Mouse (Mus musculus) regulatory T cell (primary cell): ENCODE data around the gene Ndufc2.
"Not testable (repeated sequence)": the region's sequence is repeated elsewhere in the genome, so short reads cannot be mapped to it uniquely, and the experiment has no call there.

ENCODE experiments used
- in situ Hi-C: fragments of 300-600 bp; cut with MboI, MseI; formaldehyde crosslinking; loops from one replicate; pipeline ENCODE4 v1.15.1; 2025; ENCODE audit warnings: high pct_unique_total_duplicates

Gene Ndufc2

GRCm38 (mm10) chr7:97426566-97426965 is 26.8 kb downstream of the Ndufc2 start:
- in situ Hi-C loops = loop anchor here (10.0 kb wide), 1 partner anchor 58 kb away; the partner anchor contains the start of gene Ints4

GRCm38 (mm10) chr7:97427296-97427695 is 27.5 kb downstream of the Ndufc2 start:
- in situ Hi-C loops = loop anchor here (10.0 kb wide), 1 partner anchor 58 kb away; the partner anchor contains the start of gene Ints4

GRCm38 (mm10) chr7:97427778-97428420 is 28.1 kb downstream of the Ndufc2 start:
- in situ Hi-C loops = loop anchor here (10.0 kb wide), 1 partner anchor 57 kb away; the partner anchor contains the start of gene Ints4

GRCm38 (mm10) chr7:97429705-97430104 is 29.9 kb downstream of the Ndufc2 start:
- in situ Hi-C loops = loop anchor here (10.0 kb wide), 1 partner anchor 55 kb away; the partner anchor contains the start of gene Ints4

DNA sequence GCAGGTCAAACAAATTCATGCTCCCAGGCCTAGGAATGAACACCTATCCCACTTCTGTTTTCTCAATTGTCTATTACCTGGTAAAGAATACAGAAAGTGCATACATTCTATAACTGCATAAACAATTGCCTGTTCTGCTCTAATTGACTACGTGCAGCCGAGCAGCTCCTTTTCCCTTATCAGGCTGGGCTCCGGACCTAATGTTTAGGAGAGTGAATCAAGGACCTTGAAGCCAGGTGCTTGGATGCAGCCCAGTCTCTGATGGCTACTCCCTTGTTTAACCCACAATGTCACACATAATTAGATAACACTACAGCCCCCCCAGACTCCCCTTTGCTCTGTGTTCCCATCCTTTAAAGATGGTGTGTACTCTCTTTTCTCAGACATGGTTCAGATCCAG is 33.7 kb downstream of the Ndufc2 start:
- in situ Hi-C loops = not testable (repeated sequence)

- in situ Hi-C loops = no loop called here
Observed at GRCm38 (mm10) chr7:97434517-97434916, 34.7 kb downstream of the Ndufc2 start.

GRCm38 (mm10) chr7:97438986-97439385 is 39.2 kb downstream of the Ndufc2 start:
- in situ Hi-C loops = loop anchor here (5.0 kb wide), 1 partner anchor 593 kb away; no protein-coding TSS in a partner anchor

- in situ Hi-C loops = no loop called here
Observed at GRCm38 (mm10) chr7:97446171-97446925, 46.5 kb downstream of the Ndufc2 start.

GRCm38 (mm10) chr7:97447050-97447531 is 47.3 kb downstream of the Ndufc2 start:
- in situ Hi-C loops = no loop called here

DNA sequence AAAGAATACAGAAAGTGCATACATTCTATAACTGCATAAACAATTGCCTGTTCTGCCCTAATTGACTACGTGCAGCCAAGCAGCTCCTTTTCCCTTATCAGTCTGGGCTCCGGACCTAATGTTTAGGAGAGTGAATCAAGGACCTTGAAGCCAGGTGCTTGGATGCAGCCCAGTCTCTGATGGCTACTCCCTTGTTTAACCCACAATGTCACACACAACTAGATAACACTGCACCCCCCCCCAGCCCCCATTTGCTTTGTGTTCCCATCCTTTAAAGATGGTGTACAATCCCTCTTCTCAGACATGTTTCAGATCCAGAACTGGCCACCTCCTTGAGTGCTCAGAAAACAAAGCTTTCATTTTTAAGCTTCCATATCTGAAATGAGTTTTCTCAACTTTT is 51.2 kb downstream of the Ndufc2 start, which contains the start of gene Kctd14:
Gene Kctd14, plus strand, starts transcription at position 301 of the 400 bp plus-strand sequence.
- in situ Hi-C loops = not testable (repeated sequence)

DNA sequence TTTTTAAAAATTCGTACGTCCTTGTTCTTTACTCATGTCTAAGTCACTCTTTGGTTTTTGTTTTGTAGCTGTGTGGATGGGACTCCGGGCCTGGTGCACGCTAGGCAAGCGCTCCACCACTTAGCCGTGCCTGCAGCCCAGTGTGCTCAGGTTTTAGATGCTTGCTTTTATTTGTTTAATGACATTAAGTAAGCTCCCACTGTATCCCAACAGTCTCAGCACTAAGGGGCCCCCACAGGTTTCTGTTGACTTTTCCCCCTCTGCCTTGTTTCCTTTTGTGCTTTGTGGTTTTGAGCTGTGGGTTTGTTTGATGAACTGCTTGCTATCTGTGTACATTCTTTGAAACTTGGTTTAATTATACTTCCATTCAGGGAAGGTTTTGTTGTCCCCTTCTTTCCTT is 52.4 kb downstream of the Ndufc2 start:
- in situ Hi-C loops = no loop called here

DNA sequence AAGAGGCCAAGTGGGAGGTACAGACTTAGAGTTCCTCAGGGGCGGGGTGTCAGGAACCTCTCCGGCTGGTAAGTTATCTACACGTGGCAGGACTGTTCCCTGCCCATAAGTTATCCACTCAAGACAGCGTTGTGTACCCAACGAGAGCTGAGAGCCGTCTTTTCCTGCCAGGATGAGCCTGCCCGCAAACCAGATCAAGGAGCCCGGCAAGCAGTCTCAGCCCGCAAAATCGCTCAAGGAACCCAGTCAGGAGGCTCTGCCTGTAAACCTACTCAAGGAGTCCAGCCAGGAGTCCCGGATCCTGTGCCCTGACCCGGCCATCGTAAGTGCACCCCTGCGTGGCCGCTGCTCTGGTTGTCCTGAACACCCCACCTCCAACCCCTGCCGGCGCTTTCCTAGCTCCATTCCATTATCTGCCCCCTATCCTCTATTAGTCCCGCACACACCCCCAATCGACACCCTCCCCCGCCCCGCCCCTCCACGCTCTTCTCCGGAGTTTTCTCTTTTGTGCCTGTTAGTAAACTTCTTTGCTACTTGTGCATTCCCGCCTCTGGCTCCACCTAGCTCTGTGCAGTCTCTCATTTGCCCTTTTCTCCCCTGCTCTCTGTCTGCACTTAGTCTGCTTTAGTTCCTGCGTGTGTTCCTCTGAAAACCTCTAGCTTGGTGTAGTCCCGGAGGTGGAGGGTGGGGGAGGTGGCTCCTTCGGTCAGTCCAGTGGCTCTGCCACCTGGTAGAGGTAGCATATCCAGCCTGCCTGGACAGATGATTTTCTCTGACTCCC is 53.5 kb downstream of the Ndufc2 start:
- in situ Hi-C loops = no loop called here

DNA sequence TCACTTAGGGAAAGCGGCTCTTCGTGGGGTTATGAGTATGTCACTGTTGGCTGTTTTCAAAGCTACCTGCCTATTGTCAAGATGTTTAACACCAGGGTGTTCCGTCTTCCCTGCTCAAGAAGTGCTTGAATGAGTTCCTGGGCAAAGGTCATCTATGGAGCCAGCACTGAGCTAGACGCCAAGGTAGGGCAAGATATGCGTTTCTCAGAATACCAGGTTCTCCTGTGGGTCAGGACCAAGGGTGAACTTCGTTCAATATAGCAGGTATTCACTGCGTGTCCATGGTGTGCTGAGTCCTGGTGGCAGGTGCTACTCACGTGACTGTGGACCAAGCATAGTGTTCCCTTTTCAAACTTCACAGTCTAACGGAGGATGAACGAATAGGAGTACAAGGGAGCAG is 55.0 kb downstream of the Ndufc2 start:
- in situ Hi-C loops = no loop called here

GRCm38 (mm10) chr7:97455577-97455976 is 55.8 kb downstream of the Ndufc2 start:
- in situ Hi-C loops = no loop called here
